Mouse (Mus musculus): ENCODE results near the gene Rcn3. TPM values are rescaled to one million over a fixed set of nuclear protein-coding genes. Genes with fewer than 3 reads are reported as not detected.
"Not testable (repeated sequence)": the region's sequence is repeated elsewhere in the genome, so short reads cannot be mapped to it uniquely, and the experiment has no call there.

The Rcn3 gene
- polyA plus RNA-seq, 1 experiment from 2014 or later: 127 TPM

DNA sequence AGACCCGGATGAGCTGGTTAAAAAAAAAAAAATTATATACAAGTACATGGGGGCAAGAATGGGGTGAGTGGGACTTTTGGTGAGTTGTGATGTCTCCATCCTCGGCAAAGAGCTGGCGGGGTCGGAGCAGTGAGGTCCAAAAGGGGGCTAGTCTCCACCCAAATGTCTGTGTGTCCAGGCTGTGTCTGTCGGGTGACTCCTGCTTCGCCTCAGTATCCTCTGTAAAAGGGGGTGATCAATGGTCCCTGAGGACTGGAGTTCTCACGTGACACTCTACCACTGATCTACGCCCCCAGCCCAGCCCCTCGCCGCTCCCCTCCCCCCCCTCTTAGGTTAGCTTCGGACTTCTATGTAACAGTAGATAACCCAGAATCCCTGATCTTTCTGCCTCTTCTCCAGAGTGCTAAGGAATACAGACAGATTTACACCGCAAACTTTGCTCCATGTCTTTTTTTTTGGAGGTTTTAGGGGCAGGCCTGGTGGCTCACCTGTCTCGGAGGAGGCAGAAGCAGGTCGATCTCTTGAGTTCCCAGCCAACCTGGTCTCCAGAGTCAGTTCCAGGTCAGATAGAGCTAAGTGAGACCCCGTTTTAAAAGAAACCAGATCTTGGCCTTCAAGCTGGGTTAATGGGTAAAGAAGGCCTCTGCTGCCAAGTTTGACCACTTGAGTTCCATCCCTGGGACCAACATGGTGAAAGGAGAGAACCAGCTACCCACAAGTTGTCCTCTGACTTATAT lies 37.9 kb upstream of the Rcn3 start:
- Histone ChIP-seq H3K4me3 (peak overlapping the region; percentile 51), H3K4me1 (replicated peaks) (peaks cover 41% of the 10 kb centered on the region), H3K9ac (peak overlapping the region; percentile 73), H3K27me3 (peaks cover 7% of the 10 kb centered on the region; the same call in 1 of the 2 replicates), H3K27ac (replicated peaks) (peak overlapping the region; percentile 96; the same call in 1 of the 2 replicates), H3K9me3 (no peaks in the 10 kb centered on the region), H3K4me2 (peak overlapping the region; percentile 59), H3K36me3 (peaks cover 25% of the 10 kb centered on the region)
- 48% methylated on average over 15 of the region's 15 CpGs for WGBS
- no peak for ATAC-seq (ENCODE audit: low read depth)

DNA sequence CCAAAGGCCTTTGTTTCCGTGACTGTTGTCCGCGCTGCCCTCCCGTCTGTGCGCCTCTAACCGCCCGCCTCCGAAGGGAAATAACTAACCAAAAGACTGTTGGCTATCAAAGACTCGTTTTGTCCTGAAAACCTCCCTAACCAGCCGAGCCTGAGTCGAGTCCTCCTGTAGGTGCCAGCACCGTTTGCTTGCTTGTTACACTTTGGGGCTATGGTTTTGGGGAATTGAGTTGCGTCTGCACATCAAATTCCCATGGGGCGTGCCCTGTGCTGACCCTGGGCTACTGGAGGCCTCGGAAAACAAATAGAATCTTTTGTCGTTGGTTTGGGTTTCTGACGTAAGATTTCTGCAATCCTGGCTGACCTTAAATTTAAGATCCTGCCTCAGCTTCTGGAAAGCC lies 37.3 kb upstream of the Rcn3 start:
- Histone ChIP-seq H3K27ac (replicated peaks) (peak overlapping the region; percentile 96), H3K9ac (peak overlapping the region; percentile 73), H3K36me3 (peaks cover 28% of the 10 kb centered on the region), H3K9me3 (no peaks in the 10 kb centered on the region), H3K4me3 (peak overlapping the region; percentile 51), H3K27me3 (peaks cover under 1% of the 10 kb centered on the region; the same call in 1 of the 2 replicates), H3K4me2 (peak overlapping the region; percentile 59), H3K4me1 (replicated peaks) (peaks cover 42% of the 10 kb centered on the region)
- no peak for ATAC-seq (ENCODE audit: low read depth)
- under 1% methylated on average over 17 of the region's 17 CpGs for WGBS

DNA sequence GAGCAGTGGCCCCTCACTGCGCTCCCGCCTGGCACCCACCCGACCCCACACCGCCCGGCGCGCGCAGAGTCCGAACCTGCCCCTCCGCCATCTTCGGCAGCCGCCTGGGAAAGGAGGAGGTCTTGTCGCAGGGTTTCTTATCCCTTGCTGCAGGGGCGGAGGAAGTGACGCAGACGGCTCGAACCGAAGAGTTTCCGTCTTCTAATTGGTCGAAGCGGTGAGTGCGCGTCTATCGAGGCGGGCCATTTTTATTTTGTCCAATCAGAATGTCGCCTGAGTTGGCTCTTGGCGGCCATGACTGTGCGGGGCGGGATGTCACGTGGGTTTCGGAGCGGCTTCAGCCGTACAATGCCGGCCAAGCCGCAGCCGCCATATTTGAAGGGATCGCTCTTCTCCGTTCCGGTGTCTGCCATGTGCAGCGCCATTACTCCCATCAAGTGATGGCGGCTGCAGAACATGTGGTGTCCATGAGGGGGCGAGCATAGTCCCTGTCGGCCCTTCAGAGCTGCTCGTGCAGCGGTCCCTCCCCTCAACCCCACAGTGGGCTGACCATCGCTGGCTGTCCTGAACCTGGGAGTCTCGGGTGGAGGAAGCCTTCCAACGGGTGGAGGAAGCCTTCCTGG lies 36.7 kb upstream of the Rcn3 start, which contains the start of gene Rpl13a:
Gene Rpl13a, minus strand, starts transcription at position 138 of the 623 bp plus-strand sequence.
- Histone ChIP-seq H3K36me3 (peaks cover 28% of the 10 kb centered on the region), H3K4me1 (replicated peaks) (peaks cover 42% of the 10 kb centered on the region), H3K4me3 (peak within 1 kb of the TSS; percentile 69), H3K27me3 (no peaks in the 10 kb centered on the region), H3K9me3 (no peaks in the 10 kb centered on the region), H3K27ac (replicated peaks) (peak within 1 kb of the TSS; percentile 96), H3K4me2 (peak within 1 kb of the TSS; percentile 90), H3K9ac (peak within 1 kb of the TSS; percentile 97)
- WGBS: under 1% methylated on average over 48 of the region's 48 CpGs
- peak; percentile 91 for ATAC-seq (ENCODE audit: low read depth)

DNA sequence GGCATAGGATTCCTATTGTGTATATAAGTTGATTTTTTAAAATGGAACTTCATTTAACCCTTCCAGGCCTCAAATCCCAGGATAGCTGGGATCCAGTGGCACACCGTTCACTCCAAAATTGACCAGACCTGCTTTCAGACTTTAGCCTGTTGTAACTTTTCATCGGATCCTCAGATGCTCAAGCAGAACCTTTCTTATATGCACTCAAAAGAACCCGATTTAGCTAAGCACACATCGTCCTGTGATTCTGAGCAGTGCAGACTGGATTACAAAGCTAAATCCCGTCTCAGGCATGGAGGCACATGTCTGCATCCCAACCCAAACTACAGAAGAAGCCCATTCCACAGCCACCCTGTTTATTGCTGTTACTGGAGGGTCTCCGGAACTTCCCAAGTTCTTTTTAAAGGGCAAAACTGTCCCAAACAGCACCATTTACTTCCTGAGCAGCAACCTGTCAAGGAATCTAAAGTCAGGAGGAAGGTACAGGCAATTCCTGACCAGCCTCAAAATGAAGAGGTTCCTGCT lies 35.7 kb upstream of the Rcn3 start:
- peak overlapping the region; percentile 91 for H3K27ac ChIP-seq (replicated peaks)
- H3K4me2 ChIP-seq: peak overlapping the region; percentile 90
- no peak for ATAC-seq (ENCODE audit: low read depth)
- no peaks in the 10 kb centered on the region for H3K9me3 ChIP-seq
- peaks cover 32% of the 10 kb centered on the region for H3K36me3 ChIP-seq
- no peaks in the 10 kb centered on the region for H3K27me3 ChIP-seq
- peak overlapping the region; percentile 97 for H3K9ac ChIP-seq
- peaks cover 49% of the 10 kb centered on the region for H3K4me1 ChIP-seq (replicated peaks)
- 2% methylated on average over 6 of the region's 6 CpGs for WGBS
- peak overlapping the region; percentile 69 for H3K4me3 ChIP-seq

DNA sequence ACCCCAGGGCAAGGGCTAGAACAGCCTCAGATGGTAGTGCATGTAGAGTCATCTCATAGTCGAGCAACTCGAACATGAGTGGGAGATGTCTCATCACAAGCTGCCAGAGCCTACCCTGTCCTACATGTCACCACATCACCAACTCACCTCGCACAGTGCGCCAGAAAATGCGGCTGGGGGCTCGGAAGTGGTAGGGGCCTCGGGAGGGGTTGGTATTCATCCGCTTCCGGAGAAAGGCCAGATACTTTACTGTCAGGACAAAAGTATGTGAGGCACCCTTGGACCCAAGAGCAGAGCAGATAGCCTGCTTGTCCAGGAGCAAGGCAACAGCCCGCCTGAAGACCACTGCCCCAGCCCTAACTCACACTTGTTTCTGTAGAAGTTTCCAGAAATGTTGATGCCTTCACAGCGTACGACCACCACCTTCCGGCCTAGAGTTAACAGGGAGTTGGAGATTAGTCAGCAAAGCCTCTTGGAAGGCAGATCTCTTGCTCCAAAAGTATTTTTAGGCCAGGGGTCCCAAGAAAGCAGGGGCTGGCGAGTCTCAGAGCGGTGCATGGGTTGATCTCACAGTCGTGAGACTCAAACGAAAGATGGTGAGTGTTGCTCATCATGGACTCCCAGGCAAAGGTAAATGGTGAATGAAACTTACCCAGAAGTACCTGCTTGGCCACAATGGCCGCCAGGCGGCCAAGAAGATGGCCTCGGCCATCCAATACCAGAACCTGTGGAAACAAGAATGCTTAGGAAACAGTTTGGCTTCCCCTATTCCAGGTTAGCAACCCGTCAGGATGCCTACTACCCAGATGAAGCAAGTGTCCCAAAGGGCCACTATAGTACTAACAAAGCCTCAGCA lies 35.1 kb upstream of the Rcn3 start:
- peak overlapping the region; percentile 97 for H3K9ac ChIP-seq
- H3K27me3 ChIP-seq: no peaks in the 10 kb centered on the region
- peak overlapping the region; percentile 69 for H3K4me3 ChIP-seq
- no peak for ATAC-seq (ENCODE audit: low read depth)
- no peaks in the 10 kb centered on the region for H3K9me3 ChIP-seq
- 48% methylated on average over 21 of the region's 21 CpGs for WGBS
- peak overlapping the region; percentile 91 for H3K27ac ChIP-seq (replicated peaks)
- H3K4me2 ChIP-seq: peak overlapping the region; percentile 90
- peaks cover 39% of the 10 kb centered on the region for H3K36me3 ChIP-seq
- peaks cover 55% of the 10 kb centered on the region for H3K4me1 ChIP-seq (replicated peaks)

DNA sequence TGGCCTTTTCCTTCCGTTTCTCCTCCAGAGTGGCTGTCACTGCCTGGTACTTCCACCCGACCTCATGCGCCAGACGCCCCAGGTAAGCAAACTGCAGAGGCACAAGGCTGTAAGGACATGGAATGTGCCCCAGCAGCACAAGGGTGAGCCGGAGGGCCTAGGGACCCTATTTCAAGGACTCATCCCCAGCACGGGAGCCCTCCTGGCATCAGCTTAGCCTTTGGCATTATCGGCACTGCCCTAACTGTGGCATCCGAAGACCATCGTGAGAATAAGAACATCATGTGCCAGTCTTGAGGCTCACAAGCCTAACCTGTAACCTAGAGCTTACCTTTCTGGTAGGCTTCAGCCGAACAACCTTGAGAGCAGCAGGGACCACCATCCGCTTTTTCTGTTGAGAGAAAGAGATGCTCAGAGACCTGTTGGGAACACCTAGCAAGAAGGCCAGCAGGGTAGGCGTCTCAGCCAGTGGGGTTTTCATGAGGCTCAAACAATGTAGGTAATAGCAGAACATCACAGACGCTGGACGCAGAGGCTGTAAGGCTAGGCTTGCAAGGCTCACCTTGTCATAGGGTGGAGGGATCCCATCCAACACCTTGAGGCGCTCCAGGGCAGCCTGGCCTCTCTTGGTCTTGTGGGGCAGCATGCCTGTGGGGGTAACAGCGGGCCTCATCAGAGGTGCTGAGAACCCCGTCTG lies 34.3 kb upstream of the Rcn3 start:
- Histone ChIP-seq H3K4me3 (peak overlapping the region; percentile 69), H3K9ac (peak overlapping the region; percentile 97)
- ATAC-seq (ENCODE audit: low read depth): no peak

DNA sequence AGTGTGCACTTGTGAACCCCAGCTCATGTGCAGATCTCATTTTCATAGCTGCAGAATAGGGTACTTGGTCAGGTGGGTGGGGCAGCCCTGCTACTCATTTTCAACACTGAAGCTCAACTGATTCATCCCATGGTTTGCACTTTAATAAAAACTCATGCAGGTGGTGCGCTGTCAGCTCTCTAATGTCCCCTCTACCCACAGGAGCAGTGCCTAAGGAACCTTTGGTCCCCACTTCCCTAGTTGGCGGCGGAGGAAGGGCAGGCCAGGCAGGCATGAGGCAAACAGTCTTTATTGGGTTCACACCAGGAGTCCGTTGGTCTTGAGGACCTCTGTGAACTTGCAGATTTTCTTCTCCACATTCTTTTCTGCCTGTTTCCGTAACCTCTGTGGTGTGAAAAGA lies 33.6 kb upstream of the Rcn3 start:
- WGBS: 62% methylated on average over 5 of the region's 5 CpGs
- Histone ChIP-seq H3K36me3 (peaks cover 53% of the 10 kb centered on the region), H3K27ac (replicated peaks) (peak overlapping the region; percentile 91), H3K4me1 (replicated peaks) (peaks cover 65% of the 10 kb centered on the region), H3K4me2 (peak overlapping the region; percentile 59), H3K9ac (peak overlapping the region; percentile 70; the same call in 1 of the 2 replicates), H3K4me3 (peak overlapping the region; percentile 92; the same call in 1 of the 2 replicates)
- not testable (repeated sequence) for H3K27me3 ChIP-seq; H3K9me3 ChIP-seq; ATAC-seq (ENCODE audit: low read depth)

More for the DNA sequence above, 34.3 kb upstream of the Rcn3 start:
- Histone ChIP-seq H3K27ac (replicated peaks) (peak overlapping the region; percentile 91), H3K4me2 (peak overlapping the region; percentile 90), H3K27me3 (no peaks in the 10 kb centered on the region), H3K4me1 (replicated peaks) (peaks cover 62% of the 10 kb centered on the region), H3K36me3 (peaks cover 47% of the 10 kb centered on the region), H3K9me3 (no peaks in the 10 kb centered on the region)
- 77% methylated on average over 17 of the region's 17 CpGs for WGBS

DNA sequence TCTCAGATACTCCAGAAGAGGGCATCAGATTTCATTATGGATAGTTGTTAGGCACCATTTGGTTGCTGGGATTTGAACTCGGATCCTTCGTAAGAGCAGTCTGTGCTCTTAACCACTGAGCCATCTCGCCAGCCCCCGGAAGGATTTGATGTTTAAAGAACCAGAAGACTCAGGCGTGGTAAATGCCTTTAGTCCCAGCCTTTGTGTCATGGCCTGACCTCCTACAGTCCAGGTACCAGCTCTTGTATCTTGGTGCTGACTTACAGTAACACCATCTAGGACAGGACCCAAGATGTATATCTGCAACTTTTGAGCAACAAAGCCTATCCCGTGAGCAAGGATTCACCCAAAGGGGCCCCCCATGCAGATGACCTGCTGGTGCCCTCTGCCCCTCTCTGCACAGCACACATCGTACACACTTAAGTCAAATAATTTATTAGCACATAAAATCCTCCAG lies 33.2 kb upstream of the Rcn3 start:
- ATAC-seq (ENCODE audit: low read depth): no peak
- Histone ChIP-seq H3K4me1 (replicated peaks) (peaks cover 65% of the 10 kb centered on the region), H3K4me2 (peak overlapping the region; percentile 59), H3K36me3 (peaks cover 58% of the 10 kb centered on the region), H3K27ac (replicated peaks) (peak overlapping the region; percentile 91), H3K27me3 (no peaks in the 10 kb centered on the region), H3K9me3 (no peaks in the 10 kb centered on the region), H3K9ac (peak overlapping the region; percentile 70; the same call in 1 of the 2 replicates), H3K4me3 (peak overlapping the region; percentile 92)
- WGBS: 7% methylated on average over 7 of the region's 7 CpGs

DNA sequence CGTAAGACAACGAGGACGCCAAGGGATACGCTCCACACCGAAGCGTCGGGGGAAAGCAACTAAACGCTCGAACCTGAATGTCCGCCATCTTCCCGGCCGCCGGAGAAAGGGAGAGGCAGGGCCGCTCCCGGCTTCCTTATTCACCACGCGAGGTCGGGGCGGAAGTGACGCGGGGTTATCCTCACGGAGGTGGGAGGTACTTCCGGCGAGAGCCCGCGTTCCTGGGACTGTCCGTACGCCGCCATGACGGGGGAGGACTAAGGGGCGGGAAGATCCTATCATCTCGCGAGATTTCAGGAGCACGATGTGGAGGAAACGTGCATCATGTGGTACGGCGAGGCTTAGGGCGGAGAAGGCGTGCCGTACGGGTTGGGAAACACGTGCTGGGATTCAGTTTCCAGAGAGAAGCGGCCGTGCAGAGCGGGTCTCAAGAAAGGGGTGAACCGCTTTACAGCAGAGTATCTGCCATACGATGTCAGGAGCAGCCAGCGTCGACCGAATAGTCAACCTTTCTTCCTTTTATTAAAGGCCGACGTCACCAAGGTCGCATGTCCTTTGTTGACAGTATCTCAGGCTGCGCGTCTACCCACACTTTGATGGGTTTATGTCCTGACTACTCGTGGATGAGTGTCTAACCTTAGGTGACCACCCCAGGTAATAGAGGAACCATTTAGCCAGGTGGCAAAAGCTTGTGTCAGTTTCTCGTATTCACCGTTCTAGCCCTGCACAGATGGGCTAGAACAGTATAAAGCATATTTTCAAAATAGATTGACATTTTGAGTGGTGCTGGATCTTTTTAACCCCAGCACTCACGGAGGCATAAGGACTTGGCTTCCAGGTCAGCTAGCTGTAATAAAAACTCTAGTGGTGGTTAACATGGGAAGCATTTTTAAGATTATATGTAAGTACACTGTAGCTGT lies 32.5 kb upstream of the Rcn3 start, which contains the start of gene Rps11:
Gene Rps11, minus strand, starts transcription at position 216 of the 920 bp plus-strand sequence.
- Histone ChIP-seq H3K4me3 (peak within 1 kb of the TSS; percentile 92), H3K36me3 (peaks cover 65% of the 10 kb centered on the region), H3K4me1 (replicated peaks) (peaks cover 61% of the 10 kb centered on the region), H3K9me3 (no peaks in the 10 kb centered on the region), H3K9ac (peak within 1 kb of the TSS; percentile 97), H3K4me2 (peak within 1 kb of the TSS; percentile 82), H3K27me3 (no peaks in the 10 kb centered on the region), H3K27ac (replicated peaks) (peak within 1 kb of the TSS; percentile 91)
- ATAC-seq (ENCODE audit: low read depth): peak; percentile 89
- WGBS: under 1% methylated on average over 59 of the region's 59 CpGs

DNA sequence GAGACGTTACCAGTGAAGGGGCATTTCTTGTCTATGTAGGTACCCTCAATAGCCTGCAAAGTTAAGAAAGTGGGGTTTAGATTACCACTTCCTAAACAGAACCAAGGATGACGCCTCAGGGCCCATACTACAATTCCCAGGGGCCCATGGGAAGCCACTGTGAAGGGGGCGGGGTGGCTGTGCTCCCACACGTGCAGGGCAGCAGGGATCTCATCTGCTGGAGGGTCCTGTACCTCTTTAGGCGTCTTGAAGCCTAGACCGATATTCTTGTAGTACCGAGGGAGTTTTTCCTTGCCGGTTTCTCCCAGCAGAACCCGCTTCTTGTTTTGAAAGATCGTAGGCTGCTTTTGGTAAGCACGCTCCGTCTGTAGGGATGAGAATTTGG lies 31.2 kb upstream of the Rcn3 start:
- H3K4me3 ChIP-seq: peak overlapping the region; percentile 92
- peak overlapping the region; percentile 91 for H3K27ac ChIP-seq (replicated peaks)
- no peaks in the 10 kb centered on the region for H3K9me3 ChIP-seq
- peaks cover 58% of the 10 kb centered on the region for H3K4me1 ChIP-seq (replicated peaks)
- H3K36me3 ChIP-seq: peaks cover 76% of the 10 kb centered on the region
- H3K4me2 ChIP-seq: peak overlapping the region; percentile 82
- peak overlapping the region; percentile 97 for H3K9ac ChIP-seq
- no peaks in the 10 kb centered on the region for H3K27me3 ChIP-seq
- no peak for ATAC-seq (ENCODE audit: low read depth)
- WGBS: 24% methylated on average over 12 of the region's 12 CpGs

Data from neural tube, embryonic 13.5 days (tissue).